8 mouse cellular contexts compared by ENCODE assay signal in the genomic region with DNA sequence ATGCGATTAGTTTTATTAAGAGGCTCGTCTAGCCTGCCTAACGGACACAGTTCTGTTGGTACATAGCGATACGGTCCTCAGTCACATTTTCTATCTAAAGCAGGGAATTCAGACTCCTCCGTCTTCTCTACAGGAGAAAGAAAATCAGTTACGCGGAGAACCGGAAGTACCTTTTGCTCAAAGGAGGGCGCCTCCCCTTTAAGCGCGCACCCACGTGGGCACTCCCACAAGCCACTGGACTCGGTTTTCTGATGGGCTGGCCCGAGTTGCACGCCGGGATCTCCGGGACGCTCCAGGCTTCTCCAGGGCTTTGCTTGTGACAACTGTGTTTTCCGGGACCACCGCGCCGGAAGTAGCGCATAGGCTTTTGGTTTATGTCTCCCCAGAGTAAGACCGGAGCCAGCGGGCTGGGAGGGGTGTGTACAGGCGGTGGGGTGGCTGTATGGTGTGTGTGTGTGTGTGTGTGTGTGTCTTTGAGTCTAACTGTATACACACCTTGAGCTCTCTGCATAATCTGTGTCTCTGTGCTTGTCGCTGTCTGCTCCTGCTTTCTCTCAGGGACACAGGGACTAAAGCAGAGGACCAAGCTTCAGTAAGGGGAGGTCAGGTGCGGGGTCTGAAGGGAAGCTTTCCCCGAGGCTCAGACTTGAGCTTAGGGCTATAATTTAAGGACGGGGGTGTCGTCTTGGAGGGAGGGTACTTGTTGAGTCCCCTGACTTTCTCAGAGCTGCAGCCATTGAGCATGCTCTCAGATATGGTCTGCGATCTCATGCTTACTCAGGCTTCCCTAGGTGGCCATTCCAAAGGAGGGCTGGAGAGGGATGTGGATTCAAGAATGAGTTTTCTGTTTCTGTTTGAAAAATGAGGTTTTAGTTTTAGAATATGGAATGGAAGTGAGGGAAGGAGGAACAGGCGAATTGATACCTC. TPM values are rescaled to one million over a fixed set of nuclear protein-coding genes. Genes with fewer than 3 reads are reported as not detected.
DNase-seq lines count a peak whose midpoint lies in the region; ATAC-seq lines count a peak whose summit lies in the region.

TSS of gene Zfp59 (plus strand) at position 285 of the 927 bp plus-strand sequence.

- H3K4me2 ChIP-seq in hindbrain, embryonic 11.5 days (replicated peaks; ENCODE audit: low read depth, low read length): peak within 1 kb of the TSS; percentile 54

- H3K9ac ChIP-seq in hindbrain, embryonic 11.5 days (ENCODE audit: low read depth, low read length): peak within 1 kb of the TSS; percentile 57

- no peaks in the 10 kb centered on the region for H3K36me3 ChIP-seq in hindbrain, embryonic 11.5 days (ENCODE audit: control insufficient read depth, insufficient read depth, low read length)

- H3K4me1 ChIP-seq in hindbrain, embryonic 11.5 days (replicated peaks; ENCODE audit: control insufficient read depth, insufficient read depth, low read length): no peaks in the 10 kb centered on the region

- H3K27me3 ChIP-seq in hindbrain, embryonic 11.5 days (ENCODE audit: control insufficient read depth, insufficient read depth, low read length): no peaks in the 10 kb centered on the region

- peak within 1 kb of the TSS; percentile 25 for H3K4me3 ChIP-seq in hindbrain, embryonic 11.5 days (ENCODE audit: low read depth, low read length)

- no peaks in the 10 kb centered on the region for H3K9me3 ChIP-seq in hindbrain, embryonic 11.5 days (ENCODE audit: control insufficient read depth, low read length)

- peak; percentile 99 for ATAC-seq in frontal cortex, adult (ENCODE audit: low TSS enrichment)
- ATAC-seq in hindbrain, embryonic 11.5 days (ENCODE audit: low FRiP score): peak; percentile 98

- 4% methylated on average over 34 of the region's 34 CpGs for WGBS in hindbrain, embryonic 11.5 days

- DNase-seq in MN1 (ENCODE audit: low spot score): peak; percentile 89
- peak; percentile 85 for DNase-seq in cerebellum, adult 9-10 months
- DNase-seq in hindbrain, embryonic 11.5 days (ENCODE audit: low spot score): peak; percentile 91
- peak; percentile 84 to 88 for DNase-seq in layer of hippocampus, postnatal 10 days (ENCODE audit: low spot score in 2 of 2)
- DNase-seq in lung, postnatal 10 days: peak; percentile 95
- peak; percentile 87 for DNase-seq in ovary, postnatal 36 days (ENCODE audit: low spot score)
- peak; percentile 83 for DNase-seq in thymus, postnatal 25 days

- peak within 1 kb of the TSS; percentile 74; the same call in 1 of the 2 replicates for H3K27ac ChIP-seq in hindbrain, embryonic 11.5 days (ENCODE audit: low read depth, low read length)

RNA-seq across cellular contexts. Expression of gene Zfp59, which starts in this region (rescaled TPM):
- 12.5 and 12.9 TPM in 2 replicates for polyA plus RNA-seq in hindbrain, embryonic 11.5 days (2014; fragmentation: Nextera tagmentation; extraction: Ambion mirVana)
- 1 to 10 TPM; 4.4 to 4.5 TPM for total RNA-seq in layer of hippocampus, postnatal 10 days (2021)

Comparison
In these comparisons a context has a peak if more than half of its experiments do, and no peak if none do; other contexts are left out.
1. Peak in every context shown above with its lines: DNase-seq, ATAC-seq, H3K4me3 ChIP-seq and H3K27ac ChIP-seq.